Mouse (Mus musculus) hindbrain, embryonic 11.5 days (tissue): Measurements from ENCODE around the gene Dennd1a. TPM values are rescaled to one million over a fixed set of nuclear protein-coding genes. Genes with fewer than 3 reads are reported as not detected.
A peak's percentile ranks its signal among the peaks of the same experiment; 100 is the strongest.

ENCODE experiments used
- ATAC-seq: fragments of 200-750 bp; cut with Nextera tagmentation; 2 replicates; pipeline ENCODE4 v1.8.0; 2017; ENCODE audit warnings: mild to moderate bottlenecking, moderate TSS enrichment, moderate library complexity; ENCODE audit not compliant: low FRiP score
- DNase-seq: peaks from one replicate; pipeline ENCODE4 v3.0.0-alpha.2; 2015; ENCODE audit warnings: low spot score
- H3K27ac ChIP-seq: fragments of 300-500 bp; sonication (generic); 2 replicates; pipeline ENCODE4 v1.5.1; 2014; ENCODE audit warnings: mild to moderate bottlenecking, low read depth, low read length
- H3K27me3 ChIP-seq: fragments of 300-500 bp; sonication (generic); 2 replicates; pipeline ENCODE4 v1.6.1; 2014; ENCODE audit warnings: mild to moderate bottlenecking, low read length, moderate library complexity, mixed read lengths; ENCODE audit not compliant: control insufficient read depth, insufficient read depth
- H3K36me3 ChIP-seq: fragments of 300-500 bp; sonication (generic); 2 replicates; pipeline ENCODE4 v1.6.1; 2014; ENCODE audit warnings: mild to moderate bottlenecking, low read length, moderate library complexity, mixed read lengths; ENCODE audit not compliant: control insufficient read depth, insufficient read depth
- H3K4me1 ChIP-seq: fragments of 300-500 bp; sonication (generic); replicated peaks from 2 replicates; pipeline ENCODE4 v1.6.1; 2014; ENCODE audit warnings: low read length, mixed read lengths; ENCODE audit not compliant: control insufficient read depth, insufficient read depth
- H3K4me2 ChIP-seq: fragments of 300-500 bp; sonication (generic); replicated peaks from 2 replicates; pipeline ENCODE4 v1.6.1; 2014; ENCODE audit warnings: mild to moderate bottlenecking, low read depth, low read length
- H3K4me3 ChIP-seq: fragments of 300-500 bp; sonication (generic); 2 replicates; pipeline ENCODE4 v1.5.1; 2014; ENCODE audit warnings: low read depth, low read length
- H3K9ac ChIP-seq: fragments of 300-500 bp; sonication (generic); 2 replicates; pipeline ENCODE4 v1.6.1; 2014; ENCODE audit warnings: low read depth, low read length
- H3K9me3 ChIP-seq: fragments of 300-500 bp; sonication (generic); 2 replicates; pipeline ENCODE4 v1.6.1; 2016; ENCODE audit warnings: low read length; ENCODE audit not compliant: control insufficient read depth
- WGBS: fragments of 180-500 bp; shearing (Covaris S2); extraction: QIAGEN DNeasy Blood & Tissue Kit; methylation state at CpG from one replicate; pipeline ENCODE4 v1.1.7; 2014; 5-methylcytosine and 5-hydroxymethylcytosine counted together
- polyA plus RNA-seq: library from polyadenylated mRNA; unstranded; fragments of >200 nt; fragmentation: Nextera tagmentation; extraction: Ambion mirVana; gene quantifications from 2 replicates; pipeline ENCODE4 v1.2.1, GENCODE M21; 2014

Gene Dennd1a
- polyA plus RNA-seq, 1 experiment from 2014 or later = 11.3 TPM

DNA sequence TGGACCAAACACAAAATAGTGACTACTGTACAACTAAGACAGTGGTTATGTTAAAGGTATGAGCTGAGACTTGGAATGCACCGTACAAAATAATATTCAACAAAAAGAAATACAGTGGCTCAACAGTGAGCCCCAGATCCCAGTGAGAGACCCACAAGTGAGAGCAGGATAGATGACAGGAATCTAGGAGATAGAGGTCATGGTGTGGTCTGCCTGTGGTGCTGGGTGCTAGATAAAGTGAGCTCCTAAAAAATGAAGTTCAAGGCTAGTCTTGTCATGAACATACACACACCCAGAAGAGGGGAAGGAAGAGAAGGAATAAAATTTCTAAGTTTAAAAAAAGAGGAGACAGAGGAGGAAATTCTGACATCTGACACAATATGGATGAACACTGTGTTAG lies 95.2 kb downstream of the Dennd1a start:
- ATAC-seq = no peak
- Histone ChIP-seq H3K4me2 (no peak overlapping the region), H3K27ac (no peak overlapping the region), H3K9me3 (no peaks in the 10 kb centered on the region), H3K27me3 (no peaks in the 10 kb centered on the region), H3K4me1 (no peaks in the 10 kb centered on the region), H3K4me3 (no peak overlapping the region), H3K9ac (no peak overlapping the region), H3K36me3 (no peaks in the 10 kb centered on the region)
- 97% methylated on average over 1 of the region's 1 CpGs for WGBS
- DNase-seq = no peak

DNA sequence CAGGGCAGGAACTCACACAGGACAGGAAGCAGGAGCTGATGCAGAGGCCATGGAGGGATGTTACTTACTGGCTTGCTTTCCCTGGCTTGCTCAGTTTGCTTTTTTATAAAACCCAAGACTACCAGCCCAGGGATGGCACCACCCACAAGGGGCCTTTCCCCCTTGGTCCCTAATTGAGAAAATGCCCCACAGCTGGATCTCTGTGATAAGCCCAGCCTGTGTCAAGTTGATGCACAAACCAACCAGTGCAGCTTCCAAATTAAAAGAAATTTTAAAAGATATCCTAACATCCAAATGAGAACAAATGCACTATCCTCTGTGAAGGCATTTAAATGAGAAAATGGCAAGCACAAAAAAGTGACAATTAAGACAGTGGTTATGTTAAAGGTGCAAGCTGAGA lies 95.6 kb downstream of the Dennd1a start:
- no peaks in the 10 kb centered on the region for H3K4me1 ChIP-seq
- no peak overlapping the region for H3K27ac ChIP-seq
- no peak for DNase-seq
- no peaks in the 10 kb centered on the region for H3K9me3 ChIP-seq
- no peak overlapping the region for H3K4me3 ChIP-seq
- H3K9ac ChIP-seq = no peak overlapping the region
- H3K4me2 ChIP-seq = no peak overlapping the region
- H3K27me3 ChIP-seq = no peaks in the 10 kb centered on the region
- no peak for ATAC-seq
- H3K36me3 ChIP-seq = no peaks in the 10 kb centered on the region

GRCm38 (mm10) chr2:38186438-38186837 lies 100.8 kb downstream of the Dennd1a start:
- no peak for DNase-seq

GRCm38 (mm10) chr2:38184977-38185376 lies 102.2 kb downstream of the Dennd1a start:
- DNase-seq (no peak), ATAC-seq (no peak)
- H3K4me1 ChIP-seq = no peaks in the 10 kb centered on the region
- no peaks in the 10 kb centered on the region for H3K27me3 ChIP-seq
- H3K4me2 ChIP-seq = no peak overlapping the region
- no peak overlapping the region for H3K4me3 ChIP-seq
- H3K36me3 ChIP-seq = no peaks in the 10 kb centered on the region
- H3K9ac ChIP-seq = no peak overlapping the region
- no peaks in the 10 kb centered on the region for H3K9me3 ChIP-seq
- H3K27ac ChIP-seq = no peak overlapping the region
- WGBS = 80% methylated on average over 3 of the region's 3 CpGs

More at GRCm38 (mm10) chr2:38186438-38186837, 100.8 kb downstream of the Dennd1a start:
- no peak overlapping the region for H3K9ac ChIP-seq
- no peaks in the 10 kb centered on the region for H3K9me3 ChIP-seq
- no peaks in the 10 kb centered on the region for H3K36me3 ChIP-seq
- H3K4me3 ChIP-seq = no peak overlapping the region
- WGBS = 78% methylated on average over 2 of the region's 2 CpGs
- H3K27me3 ChIP-seq = no peaks in the 10 kb centered on the region
- ATAC-seq = no peak
- no peak overlapping the region for H3K4me2 ChIP-seq
- no peaks in the 10 kb centered on the region for H3K4me1 ChIP-seq
- H3K27ac ChIP-seq = no peak overlapping the region

DNA sequence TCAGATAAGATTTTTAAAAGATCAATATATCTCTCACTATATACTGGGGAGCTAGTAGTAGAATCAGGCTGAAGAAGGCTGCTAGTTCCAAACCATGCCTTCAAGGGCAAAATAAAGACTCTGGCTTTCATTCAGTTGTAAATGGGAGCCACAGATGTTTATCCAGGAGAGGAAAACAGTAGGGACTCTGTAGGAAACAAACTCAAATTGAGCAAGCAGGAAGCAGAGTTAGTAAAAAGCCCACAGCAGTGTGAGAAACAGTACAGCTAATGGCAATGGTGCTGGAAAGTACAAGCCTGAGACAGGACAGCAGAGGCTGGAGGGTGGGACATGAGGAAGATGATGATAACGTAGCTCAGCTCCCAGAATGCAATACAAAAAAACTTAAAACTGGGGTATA lies 103.3 kb downstream of the Dennd1a start:
- Histone ChIP-seq H3K9ac (no peak overlapping the region), H3K27ac (no peak overlapping the region), H3K4me1 (no peaks in the 10 kb centered on the region), H3K36me3 (no peaks in the 10 kb centered on the region), H3K4me2 (no peak overlapping the region), H3K4me3 (no peak overlapping the region), H3K27me3 (no peaks in the 10 kb centered on the region), H3K9me3 (no peaks in the 10 kb centered on the region)
- WGBS = 72% methylated on average over 1 of the region's 1 CpGs
- DNase-seq = no peak
- ATAC-seq = no peak

DNA sequence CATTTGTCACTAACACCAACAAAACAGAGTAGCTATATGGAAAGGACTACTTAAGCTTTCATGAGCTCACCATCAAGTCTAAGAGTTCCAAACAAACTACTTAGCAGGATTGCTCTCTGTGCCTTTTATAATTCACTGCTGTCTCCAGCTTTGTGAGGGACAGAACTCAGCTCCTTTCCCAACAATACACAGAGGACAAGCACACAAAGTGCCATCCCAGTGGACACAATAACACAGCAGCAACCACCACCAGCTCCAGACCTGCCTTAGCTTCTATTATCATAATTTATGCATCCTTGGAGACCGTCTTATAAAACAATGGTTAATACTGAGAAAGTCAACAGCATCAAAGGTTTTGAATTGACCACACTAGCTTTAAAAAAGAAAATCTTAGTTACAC lies 104.9 kb downstream of the Dennd1a start:
- no peak overlapping the region for H3K27ac ChIP-seq

DNA sequence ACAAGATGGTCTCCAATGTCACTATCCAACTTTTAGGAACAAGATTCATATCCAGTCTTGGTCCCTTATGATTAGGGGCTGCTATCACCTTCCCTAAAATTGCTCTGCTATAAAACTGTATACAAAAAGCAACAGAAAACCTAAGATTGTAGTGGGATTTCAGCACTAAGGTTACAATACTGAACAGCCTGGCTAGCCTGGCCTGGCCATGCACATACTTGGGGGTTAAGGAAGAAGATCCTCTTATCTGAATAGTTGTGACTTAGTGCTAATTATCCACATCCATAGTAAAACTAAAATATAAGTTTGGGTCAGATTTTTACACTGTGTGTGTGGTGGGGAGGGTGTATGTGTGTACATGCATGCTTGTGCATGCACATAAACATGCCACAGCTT lies 109.6 kb downstream of the Dennd1a start:
- Histone ChIP-seq H3K9me3 (no peaks in the 10 kb centered on the region), H3K36me3 (no peaks in the 10 kb centered on the region), H3K4me3 (no peak overlapping the region), H3K4me2 (no peak overlapping the region), H3K9ac (no peak overlapping the region), H3K27me3 (no peaks in the 10 kb centered on the region), H3K27ac (no peak overlapping the region), H3K4me1 (no peaks in the 10 kb centered on the region)
- DNase-seq (no peak), ATAC-seq (no peak)

More for the DNA sequence above, 104.9 kb downstream of the Dennd1a start:
- WGBS = 32% methylated on average over 1 of the region's 1 CpGs
- no peaks in the 10 kb centered on the region for H3K27me3 ChIP-seq
- ATAC-seq = 0 out of 2 replicates have a peak, but pooled peaks have one; percentile 60
- peak; percentile 27 for DNase-seq
- H3K4me2 ChIP-seq = no peak overlapping the region
- no peaks in the 10 kb centered on the region for H3K4me1 ChIP-seq
- H3K9ac ChIP-seq = no peak overlapping the region
- H3K4me3 ChIP-seq = no peak overlapping the region
- H3K36me3 ChIP-seq = no peaks in the 10 kb centered on the region
- H3K9me3 ChIP-seq = no peaks in the 10 kb centered on the region

- Histone ChIP-seq H3K27me3 (no peaks in the 10 kb centered on the region), H3K36me3 (no peaks in the 10 kb centered on the region), H3K4me3 (no peak overlapping the region), H3K4me1 (no peaks in the 10 kb centered on the region), H3K9ac (no peak overlapping the region), H3K27ac (no peak overlapping the region), H3K4me2 (no peak overlapping the region), H3K9me3 (no peaks in the 10 kb centered on the region)
- no peak for ATAC-seq
- 87% methylated on average over 4 of the region's 4 CpGs for WGBS
- DNase-seq = no peak
Measured at GRCm38 (mm10) chr2:38176870-38177582, 110.2 kb downstream of the Dennd1a start.

GRCm38 (mm10) chr2:38175276-38175675 lies 111.9 kb downstream of the Dennd1a start:
- Histone ChIP-seq H3K27ac (no peak overlapping the region), H3K36me3 (no peaks in the 10 kb centered on the region), H3K4me3 (no peak overlapping the region), H3K9ac (no peak overlapping the region), H3K4me1 (no peaks in the 10 kb centered on the region), H3K9me3 (no peaks in the 10 kb centered on the region), H3K27me3 (no peaks in the 10 kb centered on the region), H3K4me2 (no peak overlapping the region)
- ATAC-seq (no peak), DNase-seq (no peak)
